Mouse (Mus musculus) liver, postnatal 0 days (tissue): ENCODE data around the gene Gm9507.

Source experiments
- CTCF ChIP-seq: sonication (generic); IDR thresholded peaks from 2 replicates; pipeline ENCODE4 v1.5.1; 2016; ENCODE audit warnings: antibody characterized with exemption, low read depth
- EP300 ChIP-seq: IDR thresholded peaks from 2 replicates; pipeline ENCODE4 v1.6.1; 2016; ENCODE audit warnings: antibody characterized with exemption, low read depth, mild to moderate bottlenecking

- TF ChIP-seq CTCF (no peak), EP300 (no peak)
Measured at GRCm38 (mm10) chr10:77804095-77804494, 7.5 kb downstream of the Gm9507 start.
